Comparison of ENCODE assay signal across 11 mouse cellular contexts in the genomic region with DNA sequence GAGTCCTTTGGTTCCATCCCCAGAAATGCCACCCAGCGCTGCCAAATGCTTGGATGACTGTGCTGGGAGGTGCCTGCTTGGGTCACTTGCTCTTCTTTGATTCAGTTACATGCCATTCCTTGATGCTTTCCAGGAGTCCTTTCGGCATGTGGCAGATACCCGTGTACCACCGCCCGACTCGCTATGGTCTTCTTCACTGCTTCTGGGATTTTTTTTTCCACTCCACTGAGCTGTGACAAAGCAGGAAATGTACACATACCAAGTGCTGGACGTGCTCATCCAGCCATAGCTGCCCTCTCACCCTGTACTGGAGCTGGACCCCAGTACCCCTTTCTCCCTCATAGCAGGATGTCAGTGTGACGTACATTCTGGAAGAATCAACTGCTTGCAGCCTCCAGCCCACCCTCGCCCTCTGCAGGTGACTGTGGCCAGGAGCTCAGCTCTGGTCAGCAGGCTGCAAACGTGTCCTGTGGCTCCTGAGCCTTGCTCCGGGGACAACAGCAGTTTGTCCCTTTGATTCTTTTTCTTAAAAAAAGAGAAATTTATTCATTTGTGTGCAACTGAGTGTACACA. TPM values are rescaled to one million over a fixed set of nuclear protein-coding genes. Genes with fewer than 3 reads are reported as not detected.
DNase-seq lines count a peak whose midpoint lies in the region; TF ChIP-seq lines count a peak whose summit lies in the region.
"Had no signal": no experiment of that assay in that cellular context is flagged by ENCODE, and none has a peak within 500 bp of the region (broad histone marks: within the 10 kb centered on the region; RNA-seq: fewer than 3 reads in every experiment).

No protein-coding gene starts in this region.

- H3K9ac ChIP-seq in heart, adult 2 months (ENCODE audit: low read depth, low read length) = no peak overlapping the region
- H3K9ac ChIP-seq: hindbrain, embryonic 13.5 days; liver, embryonic 13.5 days; neural tube, embryonic 13.5 days had no signal

- no peak for TF ChIP-seq POLR2A in heart, adult 2 months (IDR thresholded peaks at IDR 0.05; ENCODE audit: insufficient read depth, low read depth, low read length)

- peak in 1 of 2 experiments; percentile 64 for DNase-seq in heart, adult 2 months
- no peak for DNase-seq in heart, adult 8-10 months (ENCODE audit: low spot score)
- peak; percentile 37 for DNase-seq in thymus, postnatal 25 days
- no peak for DNase-seq in thymus, postnatal 10 days (ENCODE audit: low spot score in 2 of 2)
- DNase-seq in heart, postnatal 10 days = peak; percentile 42 to 58
- DNase-seq in retina, embryonic 14.5 days (ENCODE audit: low spot score) = peak; percentile 65
- DNase-seq in left cerebral cortex, postnatal 25 days (ENCODE audit: low spot score in 2 of 2) = no peak
- DNase-seq in ovary, adult 18-20 months (ENCODE audit: low spot score) = no peak
- DNase-seq: liver, embryonic 13.5 days had no signal

- no peak overlapping the region for H3K27ac ChIP-seq in heart, adult 2 months
- H3K27ac ChIP-seq: hindbrain, embryonic 13.5 days; liver, embryonic 13.5 days; neural tube, embryonic 13.5 days had no signal

- no peaks in the 10 kb centered on the region for H3K36me3 ChIP-seq in heart, adult 2 months (ENCODE audit: control insufficient read depth, insufficient read depth, low read length)
- H3K36me3 ChIP-seq: hindbrain, embryonic 13.5 days; liver, embryonic 13.5 days; neural tube, embryonic 13.5 days had no signal

- peak; percentile 27; the same call in 1 of the 2 replicates for TF ChIP-seq EP300 in heart, adult 2 months (IDR thresholded peaks at IDR 0.05; ENCODE audit: insufficient read depth, low read depth, low read length)

- no peaks in the 10 kb centered on the region for H3K79me2 ChIP-seq in heart, adult 2 months (replicated peaks; ENCODE audit: control insufficient read depth, insufficient read depth, low read length)

- WGBS in heart, adult 2 months = 53% methylated on average over 11 of the region's 11 CpGs

- H3K27me3 ChIP-seq in heart, adult 2 months (ENCODE audit: control insufficient read depth, insufficient read depth, low read length) = no peaks in the 10 kb centered on the region
- H3K27me3 ChIP-seq: neural tube, embryonic 13.5 days had no signal

- H3K4me3 ChIP-seq in heart, adult 2 months = no peak overlapping the region
- H3K4me3 ChIP-seq: hindbrain, embryonic 13.5 days; liver, embryonic 13.5 days; neural tube, embryonic 13.5 days had no signal

- intact Hi-C loops in heart, adult 2 months (cut with DNase I) = loop anchor here (2.0 kb wide), 2 partner anchors 65 to 91 kb away; no protein-coding TSS in a partner anchor
- intact Hi-C loops in heart, postnatal 10 days (cut with DNase I) = loop anchor here (2.0 kb wide), 1 partner anchor 91 kb away; no protein-coding TSS in a partner anchor
- intact Hi-C loops in left cerebral cortex, postnatal 25 days (cut with DNase I) = no loop called here

- no peaks in the 10 kb centered on the region for H3K4me1 ChIP-seq in heart, adult 2 months (ENCODE audit: control insufficient read depth, insufficient read depth, low read length)

- TF ChIP-seq CTCF in heart, adult 2 months (IDR thresholded peaks at IDR 0.05) = peak; percentile 82

RNA-seq across cellular contexts. Expression of a gene that starts 8.9 kb away (rescaled TPM):
- total RNA-seq in heart, adult 2 months (2021) = not detected
- polyA plus RNA-seq in heart, adult 2 months (2012; rRNA removed) = not detected in 2 replicates
- total RNA-seq in heart, adult 8-10 months (2022) = under 1 TPM in 1 of 4 experiments, not detected in 3; 0.25 TPM
- total RNA-seq in heart, postnatal 10 days (2021) = not detected
- total RNA-seq in left cerebral cortex, postnatal 25 days (2021) = not detected
- polyA plus RNA-seq: hindbrain, embryonic 13.5 days; liver, embryonic 13.5 days; neural tube, embryonic 13.5 days had no signal

RNA-seq across cellular contexts. Expression of a gene that starts 15.9 kb away (rescaled TPM):
- total RNA-seq in heart, adult 2 months (2021) = 1 to 10 TPM; 2.7 to 3.0 TPM
- 5.9 and 7.5 TPM in 2 replicates for polyA plus RNA-seq in heart, adult 2 months (2012; rRNA removed)
- total RNA-seq in heart, adult 8-10 months (2022) = 1 to 10 TPM; 5.1 to 10.0 (median 7.8) TPM
- 1 to 10 TPM; 1.9 to 4.3 TPM for total RNA-seq in heart, postnatal 10 days (2021)
- not detected for total RNA-seq in left cerebral cortex, postnatal 25 days (2021)

RNA-seq across cellular contexts. Expression of a gene that starts 34.9 kb away (rescaled TPM):
- total RNA-seq in heart, adult 2 months (2021) = 10 to 100 TPM; 28.4 to 35.0 TPM
- 96.6 and 107 TPM in 2 replicates for polyA plus RNA-seq in heart, adult 2 months (2012; rRNA removed)
- 10 to 100 TPM; 24.0 to 40.3 (median 31.7) TPM for total RNA-seq in heart, adult 8-10 months (2022)
- total RNA-seq in heart, postnatal 10 days (2021) = 100 to 1,000 TPM; 111 to 116 TPM
- total RNA-seq in left cerebral cortex, postnatal 25 days (2021) = 1 to 10 TPM; 5.2 to 5.4 TPM

RNA-seq across cellular contexts. Expression of a gene that starts 37.9 kb away (rescaled TPM):
- total RNA-seq in heart, adult 2 months (2021) = 100 to 1,000 TPM; 883 to 991 TPM
- 1,120 and 1,462 TPM in 2 replicates for polyA plus RNA-seq in heart, adult 2 months (2012; rRNA removed)
- 1,000 to 10,000 TPM; 1,038 to 1,126 (median 1,089) TPM for total RNA-seq in heart, adult 8-10 months (2022)
- 100 to 1,000 TPM; 501 to 525 TPM for total RNA-seq in heart, postnatal 10 days (2021)
- total RNA-seq in left cerebral cortex, postnatal 25 days (2021) = 100 to 1,000 TPM; 318 to 337 TPM

RNA-seq across cellular contexts. Expression of a gene that starts 43.3 kb away (rescaled TPM):
- total RNA-seq in heart, adult 2 months (2021) = 1 to 10 TPM; 3.5 to 4.9 TPM
- polyA plus RNA-seq in heart, adult 2 months (2012; rRNA removed) = 0.23 TPM in 1 of 2 replicates, not detected in the other
- 10 to 100 TPM in 1 of 4 experiments, 1 to 10 TPM in 2, under 1 TPM in 1; 0.63 to 14.1 (median 6.3) TPM for total RNA-seq in heart, adult 8-10 months (2022)
- 1 to 10 TPM; 1.7 to 5.1 TPM for total RNA-seq in heart, postnatal 10 days (2021)
- total RNA-seq in left cerebral cortex, postnatal 25 days (2021) = 1 to 10 TPM in 1 of 2 experiments, under 1 TPM in 1; 0.57 to 6.8 TPM
- polyA plus RNA-seq: liver, embryonic 13.5 days had no signal

Comparison
In these comparisons a context has a peak if more than half of its experiments do, and no peak if none do; other contexts are left out.
1. DNase-seq: peak in thymus, postnatal 25 days (single experiment), heart, postnatal 10 days (2 of 2) and retina, embryonic 14.5 days (single experiment); none in heart, adult 8-10 months (single experiment), thymus, postnatal 10 days (0 of 2), left cerebral cortex, postnatal 25 days (0 of 2) and ovary, adult 18-20 months (single experiment).